Mouse (Mus musculus) cortical plate, adult 2 months (tissue): ENCODE measurements around the gene Plk4.

Source experiments
- CTCF ChIP-seq: fragments of 200-500 bp; IDR thresholded peaks from 2 replicates; pipeline ENCODE4 v1.5.1; 2011; ENCODE audit warnings: mild to moderate bottlenecking, control low read depth, low read length; ENCODE audit not compliant: insufficient read depth; ENCODE audit errors: extremely low read depth
- POLR2A ChIP-seq: fragments of 200-500 bp; IDR thresholded peaks from 2 replicates; pipeline ENCODE4 v1.6.1; 2011; ENCODE audit warnings: mild to moderate bottlenecking, low read length, control low read depth; ENCODE audit not compliant: insufficient read depth; ENCODE audit errors: extremely low read depth

- TF ChIP-seq CTCF (no peak), POLR2A (no peak)
Observed at GRCm38 (mm10) chr3:40813275-40813674, 13.5 kb downstream of the Plk4 start.
